Mouse (Mus musculus) ovary, adult 18-20 months (tissue): ENCODE measurements around the gene Smarcd3.

Source experiments
- DNase-seq: peaks from one replicate; pipeline ENCODE4 v3.0.0; 2022; ENCODE audit warnings: low spot score, mixed read lengths

The Smarcd3 gene

GRCm38 (mm10) chr5:24553621-24554244, 70.5 kb downstream of the Smarcd3 start:
- DNase-seq: peak; percentile 33

DNA sequence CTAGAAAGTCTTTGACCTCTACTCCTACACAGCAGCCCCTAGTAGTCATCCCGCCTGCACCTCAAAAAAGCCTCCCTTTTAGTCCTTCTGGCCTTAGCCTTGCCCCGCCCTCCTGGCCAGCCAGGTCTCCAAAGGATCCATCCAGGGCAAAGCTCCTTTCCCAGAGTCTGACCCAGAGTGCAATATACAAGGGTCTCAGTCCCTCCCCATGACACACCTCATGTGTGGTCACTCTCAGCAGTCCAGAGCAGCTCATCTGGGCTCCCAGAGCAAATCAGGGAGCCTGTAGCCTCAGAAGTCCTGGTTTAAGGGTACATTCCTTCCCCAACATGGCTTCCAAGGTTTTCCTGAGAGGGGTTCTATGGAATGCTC, 72.9 kb downstream of the Smarcd3 start:
- no peak for DNase-seq

GRCm38 (mm10) chr5:24550598-24551316, 73.5 kb downstream of the Smarcd3 start:
- DNase-seq: peak; percentile 26

GRCm38 (mm10) chr5:24542643-24543042, 81.6 kb downstream of the Smarcd3 start:
- no peak for DNase-seq

DNA sequence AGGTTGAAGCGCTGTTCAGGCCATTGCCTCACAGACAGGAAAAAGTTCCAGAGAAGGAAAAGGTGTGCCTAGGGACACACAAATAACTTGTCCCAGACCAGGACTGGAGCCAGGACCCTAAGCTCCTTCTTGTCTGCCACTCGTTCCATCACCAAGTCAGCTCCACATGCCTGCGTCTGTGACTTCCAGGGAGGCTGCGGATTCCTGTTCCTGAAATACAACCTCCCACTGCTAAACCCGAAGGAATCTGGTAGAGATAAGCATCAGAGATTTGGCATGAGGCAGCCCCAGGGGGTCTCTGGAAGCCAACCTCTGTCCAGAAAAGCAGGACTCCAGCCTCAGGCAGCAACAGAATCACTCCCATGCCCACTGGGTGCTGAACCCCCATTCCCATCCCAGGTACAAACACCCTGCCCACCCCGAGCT, 83.1 kb downstream of the Smarcd3 start:
- no peak for DNase-seq
